Mouse (Mus musculus): ENCODE data around the gene Gm49355.

The Gm49355 gene

GRCm38 (mm10) chr14:12343451-12343941, 59.7 kb downstream of the Gm49355 start:
- no peak for DNase-seq

GRCm38 (mm10) chr14:12344061-12344745, 60.4 kb downstream of the Gm49355 start:
- no peak for DNase-seq

GRCm38 (mm10) chr14:12344746-12345240, 61.0 kb downstream of the Gm49355 start:
- no peak for DNase-seq

- DNase-seq = no peak
Measured at GRCm38 (mm10) chr14:12345241-12345921, 61.6 kb downstream of the Gm49355 start.

DNA sequence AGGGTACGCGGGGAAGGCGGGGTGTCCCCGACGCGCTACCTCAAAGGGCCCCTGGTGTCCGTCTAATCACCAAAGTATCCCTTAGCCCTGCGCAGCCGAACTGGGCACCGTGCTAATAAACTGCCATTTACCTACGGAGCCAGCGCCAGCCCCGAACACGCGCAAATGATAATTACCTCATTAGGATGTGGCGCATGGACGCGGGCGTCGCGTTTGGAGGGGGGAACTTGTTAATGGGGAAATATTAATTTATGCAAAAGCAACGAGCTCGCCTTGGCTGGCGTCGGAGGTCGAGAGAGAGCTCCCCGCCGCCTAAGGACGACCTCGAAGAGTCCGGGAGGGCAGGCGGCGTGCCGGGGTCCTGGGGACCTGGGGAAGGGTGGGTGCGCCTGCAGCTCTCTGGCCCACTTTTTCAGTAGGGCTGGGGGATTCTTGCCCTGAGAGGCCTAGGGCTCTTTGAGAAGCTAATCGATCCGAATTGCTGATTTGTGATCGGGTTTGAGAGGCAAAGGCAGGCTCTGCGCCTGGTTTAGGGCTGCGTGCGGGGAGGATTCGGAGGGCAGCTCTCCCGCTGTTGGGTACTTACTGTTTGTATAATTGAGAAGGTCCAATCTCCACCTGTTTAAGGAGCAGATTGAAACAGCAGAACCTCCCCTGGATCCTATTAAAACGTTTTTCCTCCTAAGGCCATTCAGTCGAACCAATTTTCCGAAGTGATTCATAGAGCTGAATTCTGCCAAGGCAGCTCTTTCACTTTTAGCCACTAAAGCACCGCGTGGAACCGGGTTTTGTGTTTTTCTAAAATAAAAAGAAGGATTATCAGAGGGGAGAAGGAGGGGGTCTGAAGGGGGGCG, 62.5 kb downstream of the Gm49355 start:
- no peak for DNase-seq

DNA sequence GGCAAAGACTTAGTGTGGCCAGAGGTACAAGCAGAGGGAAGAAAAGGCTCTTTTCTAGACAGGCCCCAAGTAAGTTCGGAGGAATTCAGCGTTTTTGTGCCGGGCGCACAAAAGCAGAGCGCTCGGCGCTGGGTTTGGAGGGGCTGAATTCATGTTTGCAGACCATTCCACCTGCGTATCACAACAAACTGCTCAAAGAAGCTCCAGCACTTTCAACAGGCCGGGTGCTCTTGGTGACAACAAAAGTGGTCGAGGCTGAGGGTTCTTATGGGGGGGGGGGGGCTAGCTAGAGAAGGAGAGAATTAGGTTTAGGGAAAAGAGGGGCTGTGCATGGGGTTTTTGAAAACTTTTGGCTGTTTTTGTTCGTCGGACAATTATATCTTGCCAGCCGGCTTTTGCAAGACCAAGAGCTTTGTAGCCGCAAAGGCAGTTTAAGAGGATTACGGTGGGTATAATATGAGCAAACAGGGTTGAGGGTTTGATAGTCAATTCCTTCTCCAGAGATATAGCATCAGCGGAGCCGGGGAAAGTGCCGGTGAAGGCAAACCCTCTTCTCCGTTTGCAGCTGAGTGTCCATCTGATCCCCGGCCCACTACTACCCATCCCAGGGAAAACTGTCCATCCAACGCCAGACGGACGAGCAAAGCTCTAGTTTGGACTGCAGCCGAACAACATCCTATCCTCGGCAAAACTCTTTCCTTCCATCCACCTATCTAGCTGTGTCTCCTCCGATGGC, 63.3 kb downstream of the Gm49355 start:
- DNase-seq = no peak

GRCm38 (mm10) chr14:12348089-12348488, 64.3 kb downstream of the Gm49355 start, which contains the start of gene Fezf2:
Gene Fezf2 (minus strand): TSS chr14:12348189.
- no peak for DNase-seq

GRCm38 (mm10) chr14:12349334-12350090, 65.7 kb downstream of the Gm49355 start:
- no peak for DNase-seq

DNA sequence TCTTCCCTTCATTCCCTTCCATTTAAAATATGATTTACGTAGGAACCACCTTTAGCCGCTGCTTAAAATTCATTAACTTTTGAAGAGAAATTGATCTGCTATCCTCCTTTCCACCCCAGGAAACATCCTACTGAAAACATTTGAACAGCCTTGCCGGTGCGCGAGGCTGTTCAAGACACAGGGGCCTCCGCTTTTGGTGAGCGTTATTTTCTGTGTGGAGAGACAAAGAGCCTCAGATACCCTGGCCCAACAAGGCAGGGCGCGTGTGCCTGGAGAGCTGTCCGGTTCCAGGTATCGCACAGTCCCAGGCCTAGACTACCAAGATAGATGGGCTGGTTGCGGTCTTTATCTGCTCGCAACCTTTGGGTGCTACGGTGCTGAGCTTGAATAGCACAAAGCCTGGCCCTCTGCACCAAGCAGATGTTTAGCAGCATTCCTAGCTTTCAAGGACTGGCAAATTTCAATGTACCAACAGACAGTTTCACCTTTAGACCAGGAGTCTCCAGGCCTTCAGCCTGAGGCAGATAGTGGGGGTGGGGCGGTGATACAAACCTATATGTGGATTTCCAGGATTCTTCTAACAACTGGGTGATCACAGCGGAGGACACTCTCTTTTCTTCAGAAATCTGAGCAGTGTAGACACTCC, 66.6 kb downstream of the Gm49355 start:
- no peak for DNase-seq
